Mouse (Mus musculus) right cerebral cortex, postnatal 4 days (tissue): ENCODE results near the gene Mpped2.

Experiments
- DNase-seq: peaks from one replicate; pipeline ENCODE4 v3.0.0-alpha.2; 2022

The Mpped2 gene

DNA sequence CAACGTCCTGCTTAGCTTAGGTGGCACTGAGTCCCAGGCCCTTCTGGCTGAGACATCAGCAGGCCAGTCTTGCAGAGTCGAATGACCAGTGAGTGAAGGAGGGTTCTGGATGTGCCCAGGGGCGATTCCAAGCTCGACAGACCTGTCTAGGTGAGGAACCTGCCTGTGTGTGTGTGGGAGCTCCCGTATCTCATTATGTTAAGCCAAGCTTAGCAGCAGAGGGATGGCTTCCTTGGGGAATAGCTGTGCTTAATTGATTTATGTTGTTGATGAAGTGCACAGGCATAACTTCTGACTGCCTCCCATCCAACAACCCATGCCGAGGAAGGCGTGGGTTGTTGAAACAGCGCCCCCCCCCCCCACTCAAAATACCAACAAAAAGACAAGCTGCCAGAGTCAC lies 128.2 kb downstream of the Mpped2 start:
- DNase-seq: no peak

DNA sequence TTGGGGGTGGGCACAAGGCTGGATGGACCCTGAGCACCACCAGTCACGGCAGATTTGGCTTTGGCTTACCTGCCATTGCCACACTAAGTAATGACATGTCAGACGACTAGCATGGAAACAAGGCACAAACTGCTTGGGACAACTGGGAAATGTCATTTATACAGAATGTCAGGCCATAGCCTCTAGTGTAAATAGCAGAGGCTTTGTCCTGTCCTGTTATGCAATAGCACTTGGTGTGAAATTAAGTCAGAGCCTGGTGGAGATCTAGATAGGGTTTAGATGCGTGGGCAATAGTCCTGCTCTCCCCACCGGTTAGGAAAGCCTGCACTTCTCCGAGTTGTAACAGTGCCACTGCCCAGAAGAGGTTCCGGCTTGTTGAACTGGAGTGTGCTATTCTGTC lies 128.8 kb downstream of the Mpped2 start:
- DNase-seq: no peak

DNA sequence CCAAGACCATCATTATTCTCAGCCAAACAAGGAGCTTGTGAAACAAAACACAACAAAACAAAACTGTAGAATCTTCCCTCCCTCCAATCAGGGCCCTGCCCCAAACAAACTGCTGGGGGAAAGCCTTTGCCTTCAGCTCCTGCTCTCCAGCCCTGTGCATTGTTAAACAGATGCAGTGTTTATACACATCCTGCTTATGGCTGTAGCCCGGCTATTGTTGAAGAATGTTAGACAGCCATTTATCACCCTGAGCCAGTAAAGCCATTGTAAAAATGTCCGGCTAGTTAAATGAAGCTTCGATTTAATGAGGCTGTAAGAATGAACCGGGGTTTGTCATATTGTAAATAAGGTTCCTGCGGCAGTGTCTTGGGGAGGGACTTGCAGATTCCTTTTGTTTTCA lies 129.5 kb downstream of the Mpped2 start:
- no peak for DNase-seq

DNA sequence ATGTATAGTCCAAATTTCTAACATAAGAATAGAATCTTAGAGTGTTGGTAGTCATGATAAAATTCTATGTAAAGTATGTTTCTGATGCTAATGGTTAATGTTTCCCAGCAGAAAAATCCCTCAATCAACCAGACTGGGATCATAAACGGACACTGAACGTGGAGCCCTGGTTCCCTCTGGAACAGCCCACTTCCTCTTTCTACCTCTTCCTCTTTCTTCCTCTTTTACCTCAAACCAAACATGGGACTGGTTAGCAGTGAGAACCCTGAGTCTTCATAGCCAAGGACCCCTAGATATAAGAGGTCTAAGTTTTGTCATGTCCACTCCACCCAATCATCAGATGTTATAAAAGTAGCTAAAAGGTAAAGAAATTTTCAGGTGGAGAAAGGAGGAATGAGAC lies 132.4 kb downstream of the Mpped2 start:
- no peak for DNase-seq

DNA sequence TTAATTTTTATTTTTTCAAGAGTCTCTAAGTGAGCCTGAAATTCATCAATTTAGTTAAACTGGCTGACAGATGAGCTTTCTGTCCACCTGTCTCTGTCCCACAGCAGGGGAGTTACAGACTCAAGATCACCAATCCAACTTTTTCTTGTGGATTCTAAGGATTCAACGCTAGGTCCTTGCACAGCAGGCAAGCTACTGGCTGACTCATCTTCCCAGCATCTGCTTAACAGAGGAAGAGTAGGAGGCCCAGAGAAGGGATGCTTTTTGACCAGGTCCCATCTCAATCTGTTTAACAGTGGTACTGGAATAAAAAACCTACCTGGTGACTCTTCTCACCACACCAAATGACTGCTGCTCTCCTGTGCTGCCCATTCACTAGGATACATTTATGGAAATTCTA lies 133.0 kb downstream of the Mpped2 start:
- no peak for DNase-seq

DNA sequence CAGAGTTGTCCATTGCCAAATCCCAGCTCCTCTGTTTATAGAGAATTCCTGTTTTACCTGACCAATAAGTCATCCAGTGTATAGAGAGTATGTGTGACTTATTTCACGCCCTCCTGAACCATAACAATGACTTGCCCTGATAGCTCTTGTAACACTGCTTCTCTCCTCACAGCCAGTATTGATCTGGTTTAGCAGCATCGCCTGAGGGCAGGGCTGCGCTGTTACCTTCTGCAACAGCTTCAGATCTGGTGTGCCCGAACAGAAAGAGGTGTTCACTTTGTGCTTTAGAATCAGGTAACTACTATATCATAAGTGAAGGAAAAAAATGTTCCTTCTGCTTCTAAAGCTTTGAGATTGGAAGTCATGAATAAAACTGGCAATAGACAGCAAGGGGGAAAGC lies 133.7 kb downstream of the Mpped2 start:
- no peak for DNase-seq

DNA sequence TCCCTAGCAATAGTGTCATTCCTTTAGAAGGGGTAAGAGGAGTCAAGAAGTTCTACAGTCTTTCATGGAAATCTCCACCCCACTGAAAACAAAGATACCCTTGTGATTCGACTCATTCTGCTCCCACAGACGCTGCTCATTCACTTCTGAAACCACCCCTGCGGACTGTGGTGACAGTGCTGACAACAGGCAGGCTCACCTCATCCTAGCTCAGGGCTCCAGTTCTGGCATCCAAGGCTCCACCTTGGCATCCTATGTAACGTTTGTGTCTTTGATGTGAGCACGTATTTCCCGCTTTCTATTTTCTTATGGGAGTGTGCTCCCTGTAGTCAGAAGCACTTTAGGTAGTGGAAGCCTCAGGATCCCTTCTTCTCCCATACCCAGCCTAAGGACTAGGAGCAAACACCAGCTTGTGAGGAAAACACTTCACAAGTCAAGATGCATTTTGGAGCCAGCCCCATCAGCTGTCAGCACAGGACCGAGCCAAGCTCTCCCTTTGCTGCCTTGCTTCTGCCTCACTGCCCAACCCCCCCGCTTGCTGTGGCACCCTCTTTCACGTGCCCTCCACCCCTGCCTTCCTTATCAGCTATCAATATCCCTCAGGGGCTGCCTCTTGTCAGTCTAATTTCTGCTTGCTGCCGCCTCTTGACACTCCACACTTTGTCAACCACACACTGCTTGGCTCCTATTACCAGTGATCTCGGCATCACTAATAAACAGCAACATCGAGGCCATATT lies 135.7 kb downstream of the Mpped2 start:
- no peak for DNase-seq

DNA sequence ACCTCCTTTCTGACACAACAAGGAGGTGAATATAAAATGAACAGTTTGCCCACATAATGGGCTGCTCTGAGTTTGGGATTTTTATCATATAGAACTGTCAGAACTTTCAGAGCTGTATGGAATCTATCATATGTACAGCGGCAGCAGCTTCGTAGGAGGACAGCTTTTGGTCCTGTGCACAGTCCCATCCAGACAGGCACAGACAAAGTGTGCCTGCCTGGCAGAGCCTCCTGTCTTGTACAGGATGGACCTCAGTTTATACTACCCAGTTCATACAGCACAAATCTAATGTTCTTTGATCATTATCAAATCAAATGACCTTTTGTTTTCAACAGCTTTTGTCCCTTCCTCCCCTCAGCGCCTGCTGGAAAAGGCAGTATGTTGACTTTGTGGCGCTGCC lies 136.4 kb downstream of the Mpped2 start:
- no peak for DNase-seq

DNA sequence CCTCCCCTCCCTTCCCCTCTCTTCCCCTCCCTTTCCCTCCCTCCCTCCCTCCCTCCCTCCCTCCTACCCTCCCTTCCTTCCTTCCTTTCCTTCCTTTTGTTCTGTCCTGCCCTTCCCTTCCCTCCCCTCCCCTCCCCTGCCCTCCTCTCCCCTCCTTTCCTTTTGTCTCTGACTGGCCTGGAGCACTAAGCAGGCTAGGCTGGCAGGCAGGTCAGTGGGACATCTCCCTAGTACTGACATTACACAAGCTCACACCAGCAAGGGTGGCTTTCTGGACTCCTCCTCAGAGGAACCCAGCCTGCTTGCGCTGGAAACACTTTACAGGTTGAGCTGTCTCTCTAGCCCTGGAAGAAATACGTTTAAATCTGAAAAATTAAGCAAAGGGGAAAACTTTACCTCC lies 139.5 kb downstream of the Mpped2 start:
- no peak for DNase-seq

DNA sequence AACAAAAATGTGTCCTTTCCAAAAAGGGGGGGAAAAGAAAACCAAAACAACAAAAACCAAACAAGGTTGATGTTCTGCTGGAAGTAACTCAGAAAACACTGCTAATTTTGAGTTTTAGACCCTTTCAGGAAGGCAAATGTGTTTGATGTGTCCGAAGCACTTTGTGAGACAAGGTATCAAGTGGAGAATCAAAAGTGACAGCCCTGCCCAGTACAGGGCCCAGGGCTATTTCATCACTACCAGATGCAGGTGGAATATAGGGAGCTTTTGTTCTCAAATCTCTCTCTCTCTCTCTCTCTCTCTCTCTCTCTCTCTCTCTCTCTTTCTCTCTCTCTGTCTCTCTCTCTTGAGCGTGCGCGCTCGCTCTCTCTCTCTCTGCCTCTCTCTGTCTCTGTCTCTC lies 140.1 kb downstream of the Mpped2 start:
- DNase-seq: no peak

DNA sequence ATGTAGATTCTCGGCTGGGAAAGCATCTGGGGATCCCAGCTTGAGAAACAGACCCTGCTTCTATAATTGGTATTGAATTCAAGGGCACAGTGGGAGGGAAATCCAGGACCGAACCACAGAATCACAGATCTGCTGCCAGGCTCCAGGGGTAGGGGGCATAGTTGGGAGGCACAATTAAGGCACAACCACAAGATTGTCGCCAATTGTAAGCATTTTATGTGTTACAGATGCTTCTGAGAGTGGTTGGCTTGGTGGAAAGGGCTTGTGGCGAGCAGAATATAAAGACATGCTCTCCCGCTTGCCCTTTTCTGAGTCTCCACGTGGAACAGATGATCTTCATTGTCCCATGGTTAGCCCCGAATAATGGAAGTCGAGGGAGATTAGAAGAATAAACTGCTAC lies 142.3 kb downstream of the Mpped2 start:
- DNase-seq: no peak

DNA sequence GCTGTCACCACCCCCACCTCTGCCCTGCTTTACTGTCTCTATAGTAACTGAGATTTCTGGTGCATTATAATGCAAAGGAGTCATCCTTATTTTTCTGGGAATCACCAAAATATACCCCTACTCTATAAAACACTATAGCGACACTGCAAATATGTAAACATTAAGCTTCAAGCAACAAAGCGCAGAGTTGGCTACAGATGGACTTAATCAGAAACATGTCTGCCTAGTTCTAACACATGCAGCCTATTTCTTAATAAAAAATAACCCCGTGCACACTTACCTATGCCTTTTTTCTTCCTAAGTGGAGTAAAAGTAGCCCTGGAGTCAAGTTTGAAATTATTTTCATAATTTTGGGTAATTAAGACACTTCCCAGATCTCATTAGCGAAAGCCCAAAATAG lies 144.2 kb downstream of the Mpped2 start:
- no peak for DNase-seq

DNA sequence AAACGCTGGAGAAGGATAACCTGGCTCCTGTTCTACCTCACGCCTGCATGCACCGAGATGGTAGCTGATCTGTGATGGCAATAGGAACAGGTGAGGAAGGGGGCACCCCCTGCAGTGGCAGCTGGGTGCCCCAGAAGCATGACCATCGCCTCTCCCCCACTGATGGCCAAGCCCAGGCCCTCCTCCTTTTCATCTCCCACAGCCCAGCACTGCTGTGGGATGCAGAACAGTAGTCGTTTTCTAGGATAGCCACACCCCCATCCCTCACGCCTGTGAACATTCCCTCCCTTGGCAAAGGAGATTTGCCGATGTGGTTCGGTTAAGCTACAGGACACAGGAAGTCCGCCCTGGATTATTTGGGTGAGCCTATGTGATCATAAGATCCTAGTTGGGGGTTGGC lies 151.1 kb downstream of the Mpped2 start:
- no peak for DNase-seq

DNA sequence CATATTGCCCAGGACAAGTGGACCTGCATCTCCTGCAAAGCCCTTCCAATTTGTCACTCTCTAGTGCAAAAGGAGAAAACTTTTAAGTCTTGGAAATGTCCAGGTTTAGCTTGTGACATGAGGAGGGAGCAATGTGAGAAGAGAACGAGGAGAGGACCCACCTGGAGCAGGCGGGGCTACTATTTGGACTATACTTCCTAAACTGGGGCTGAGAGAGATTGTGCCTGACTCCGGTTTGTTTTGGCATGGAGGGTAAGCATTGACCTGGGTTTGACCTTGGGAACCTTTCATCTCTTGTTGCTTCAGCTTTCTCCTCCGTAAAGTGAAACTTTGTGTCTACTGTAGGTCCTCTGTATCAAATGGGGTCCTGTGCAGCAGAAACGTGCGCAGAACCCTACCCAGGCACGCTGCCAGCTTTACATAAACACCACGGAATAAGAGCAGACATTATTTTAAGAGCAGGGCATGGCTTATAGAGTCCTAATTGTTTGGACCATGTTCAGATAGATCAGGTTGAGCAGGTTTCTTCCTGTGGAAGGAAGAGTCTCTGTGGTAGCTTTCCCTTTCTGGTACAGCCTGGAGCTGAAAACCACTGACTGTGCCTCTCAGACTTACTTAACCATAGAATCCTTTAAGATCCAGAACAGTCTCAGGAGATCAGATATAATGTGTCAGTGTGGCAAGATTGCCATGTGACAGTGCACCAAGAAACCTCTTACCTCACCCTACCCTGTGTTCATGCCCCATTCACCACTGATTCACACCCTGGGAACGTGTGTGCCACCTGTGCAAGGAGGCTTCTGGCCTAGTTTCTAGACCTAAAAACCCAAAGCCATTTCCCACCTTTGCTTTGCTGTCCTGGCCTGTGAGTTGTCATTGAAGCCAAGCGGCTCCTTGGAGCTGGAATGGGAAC lies 152.0 kb downstream of the Mpped2 start:
- no peak for DNase-seq

DNA sequence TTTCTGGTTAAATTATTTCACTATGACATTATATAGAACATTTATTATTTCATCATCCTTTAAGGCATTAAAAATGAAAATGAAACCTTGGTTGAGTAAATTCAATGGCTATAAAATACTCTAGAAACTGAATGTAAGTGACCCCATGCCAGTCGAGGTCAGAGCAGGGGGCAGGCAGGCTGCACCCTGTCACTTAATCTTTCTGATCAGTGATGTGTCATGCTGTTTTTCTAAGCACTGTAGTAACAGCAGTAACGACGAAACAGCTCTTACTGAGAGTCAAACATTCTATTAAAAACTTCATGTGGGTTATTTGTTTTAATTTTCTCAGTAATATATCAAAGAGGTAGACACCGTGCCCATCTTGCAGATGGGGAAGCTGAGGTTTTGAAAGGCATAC lies 153.4 kb downstream of the Mpped2 start:
- no peak for DNase-seq

DNA sequence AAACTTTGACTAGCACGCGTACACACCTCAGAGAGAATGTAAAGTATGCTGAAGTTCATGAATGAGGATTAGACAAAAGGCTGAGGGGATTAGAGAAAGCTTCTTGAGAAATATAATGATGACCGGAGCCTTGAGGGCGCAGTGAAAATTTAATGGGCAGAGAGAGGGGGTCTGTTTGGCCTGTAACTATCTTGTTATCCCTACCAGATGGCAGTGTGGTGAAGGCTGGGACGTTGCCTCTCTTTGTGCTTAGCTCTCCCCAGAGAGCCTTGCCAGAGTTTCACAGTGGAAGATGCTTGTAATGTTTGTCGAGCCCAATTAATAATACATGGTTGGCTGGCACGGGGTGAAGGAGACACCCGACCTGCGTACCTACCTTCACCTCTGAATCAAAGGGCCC lies 156.3 kb downstream of the Mpped2 start:
- no peak for DNase-seq

DNA sequence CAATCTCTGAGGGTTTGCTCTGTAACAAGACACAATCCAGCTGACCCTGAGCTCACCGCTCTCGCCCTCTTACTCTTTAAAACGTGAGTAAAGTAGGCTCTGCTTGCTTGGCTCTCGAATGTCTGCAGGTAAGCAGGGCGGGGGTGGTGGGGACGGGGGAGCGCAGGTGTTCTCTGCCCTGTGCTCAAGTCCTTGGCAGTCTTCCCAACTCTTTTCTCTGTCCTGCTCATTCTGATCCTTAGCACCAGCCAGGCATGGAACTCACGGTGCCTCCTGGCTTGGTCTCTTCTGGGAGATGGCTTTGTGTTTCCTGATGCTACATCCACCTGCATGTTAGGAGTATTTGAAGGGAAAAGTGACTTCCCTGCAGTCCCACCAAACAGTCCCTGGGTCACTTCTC lies 158.4 kb downstream of the Mpped2 start:
- no peak for DNase-seq

DNA sequence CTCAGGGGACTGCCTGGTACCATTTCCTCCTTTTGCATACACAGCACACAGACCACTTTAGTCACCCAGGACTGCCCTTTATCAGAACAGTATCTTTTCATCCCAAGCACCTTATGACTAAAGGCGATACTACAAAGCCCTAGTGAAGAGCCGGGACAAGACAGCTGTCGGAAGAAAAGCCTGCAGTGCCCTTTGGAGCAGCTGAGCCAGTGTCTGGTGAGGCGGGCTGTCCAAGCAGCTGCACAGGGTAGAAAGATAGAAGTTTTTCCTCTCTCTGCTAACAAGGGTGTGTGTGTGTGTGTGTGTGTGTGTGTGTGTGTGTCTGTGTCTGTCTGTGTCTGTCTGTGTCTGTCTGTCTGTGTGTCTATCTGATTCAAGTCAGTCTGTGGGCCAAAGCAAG lies 161.1 kb downstream of the Mpped2 start:
- DNase-seq: no peak

DNA sequence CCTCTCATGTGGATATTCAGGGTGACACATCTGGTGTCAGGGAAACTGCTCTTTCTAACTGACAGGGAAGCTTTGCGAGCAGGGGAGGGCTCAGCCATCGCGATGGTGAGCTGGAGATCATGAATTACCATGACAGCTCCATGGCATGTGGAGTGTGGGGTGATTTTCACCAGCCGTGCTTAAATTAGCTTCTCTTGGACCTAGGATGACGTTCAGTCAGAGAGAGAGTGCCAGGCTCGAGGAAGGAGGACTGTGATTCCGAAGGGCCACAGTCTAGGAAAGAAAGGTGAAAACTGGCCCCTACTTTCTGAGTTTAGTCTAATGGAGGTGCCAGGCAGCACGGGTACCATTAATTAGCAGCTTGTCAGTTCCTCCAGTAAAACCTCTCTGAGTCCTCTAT lies 161.7 kb downstream of the Mpped2 start:
- DNase-seq: no peak

DNA sequence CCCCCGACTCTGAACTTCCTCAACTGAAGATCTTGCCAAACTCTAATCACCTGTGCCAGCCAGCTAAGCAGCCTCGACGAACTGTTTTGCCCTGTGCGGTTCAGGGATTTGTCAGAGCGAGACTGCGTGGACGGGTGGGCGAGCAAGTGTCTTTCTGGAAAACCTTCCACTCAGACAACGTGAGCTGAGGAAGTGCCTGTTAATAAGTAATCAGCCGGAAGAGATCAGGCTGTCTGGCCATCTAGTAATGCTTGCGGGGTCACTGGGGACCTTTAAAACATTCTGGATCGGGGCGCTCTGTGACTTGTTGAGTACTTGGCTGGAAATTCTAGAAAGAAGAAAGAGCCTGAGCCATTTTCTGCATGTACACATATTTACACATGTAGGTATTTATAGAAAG lies 162.1 kb downstream of the Mpped2 start:
- no peak for DNase-seq

DNA sequence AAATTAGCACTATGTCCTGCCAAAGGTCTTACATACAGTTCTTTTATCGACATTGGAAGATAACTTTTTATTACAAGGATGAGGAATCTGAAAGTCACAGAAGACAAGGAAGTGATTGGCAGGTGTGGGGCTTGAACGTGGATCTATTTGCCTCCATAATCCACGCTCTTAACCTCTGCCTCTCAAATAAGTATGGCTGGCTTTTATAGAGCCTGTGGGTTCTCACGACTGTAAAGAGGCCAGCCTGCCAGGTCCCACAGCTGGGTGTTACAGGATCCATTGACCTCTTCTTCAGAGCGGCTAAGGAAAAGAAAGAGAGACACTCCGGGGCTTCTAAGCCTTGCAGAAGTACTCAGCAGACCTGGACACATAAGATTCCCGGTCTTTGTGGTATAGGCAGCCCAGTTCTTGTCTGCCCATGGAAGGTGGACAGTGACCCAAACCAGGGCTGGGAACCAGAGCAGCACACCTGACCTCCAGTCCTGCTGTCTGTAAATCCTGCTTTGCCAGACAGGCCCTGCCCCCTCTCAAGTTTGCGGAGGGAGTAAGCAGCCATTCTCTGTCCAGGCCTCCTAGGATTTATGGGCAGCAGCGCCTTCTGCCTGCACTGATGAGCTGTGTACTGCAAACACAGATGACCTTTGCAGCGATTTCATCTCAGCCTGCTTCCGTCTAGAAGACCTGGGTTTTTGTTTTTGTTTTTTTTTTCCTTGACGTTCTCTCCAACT lies 162.7 kb downstream of the Mpped2 start:
- no peak for DNase-seq

DNA sequence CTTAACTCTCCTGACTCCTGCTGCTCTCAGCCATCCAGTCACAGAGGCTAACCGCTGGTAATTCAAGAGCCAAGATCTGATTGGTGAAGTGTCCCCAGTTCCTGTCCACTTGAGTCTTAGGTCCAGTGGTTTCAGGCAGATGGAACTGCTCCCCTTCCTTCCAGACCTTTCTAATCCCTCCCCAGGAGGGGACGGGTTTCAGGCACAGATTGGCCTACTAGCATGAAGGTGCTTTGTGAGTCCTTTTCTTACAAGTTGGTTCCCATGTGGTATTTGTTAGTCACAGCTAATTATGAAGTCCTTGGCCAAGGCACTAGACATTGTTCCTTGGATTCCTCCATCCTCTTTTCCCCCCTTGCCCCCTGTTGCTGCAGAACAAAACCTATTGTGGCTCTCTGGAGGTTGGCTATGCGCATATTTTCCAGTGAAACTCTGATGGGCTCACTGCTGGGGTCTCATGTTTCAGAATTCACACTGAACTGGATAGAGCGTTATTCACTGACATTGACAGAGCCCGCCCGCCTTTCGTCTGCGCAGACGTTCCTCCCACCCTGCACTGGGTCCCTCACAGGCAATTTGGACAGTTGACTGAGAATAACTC lies 163.4 kb downstream of the Mpped2 start:
- DNase-seq: no peak

DNA sequence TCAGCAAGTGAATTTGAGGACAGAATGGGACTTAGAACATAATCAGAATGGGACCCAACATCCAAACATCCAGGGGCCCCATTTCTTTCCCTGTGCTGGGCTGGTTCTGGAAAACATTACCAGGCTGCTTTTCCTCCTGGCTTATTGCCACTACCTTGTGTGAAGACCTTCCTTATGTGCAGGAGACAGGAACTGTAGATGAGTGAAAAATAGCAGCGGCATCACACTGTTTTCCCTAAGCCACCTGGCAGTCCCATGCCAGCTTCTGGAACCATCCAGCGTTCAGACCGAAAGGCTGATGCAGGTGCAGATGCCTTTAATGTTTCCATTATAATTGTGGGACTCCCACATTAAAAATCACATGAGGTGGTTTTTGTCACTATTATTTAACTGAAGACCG lies 164.2 kb downstream of the Mpped2 start:
- no peak for DNase-seq
